Mouse (Mus musculus): ENCODE results near the gene Ubash3b.

The Ubash3b gene

GRCm38 (mm10) chr9:40984313-40984712, 177.2 kb downstream of the Ubash3b start:
- no peak for DNase-seq

- no peak for DNase-seq
Observed at GRCm38 (mm10) chr9:40983758-40984157, 177.7 kb downstream of the Ubash3b start.

- DNase-seq = no peak
Observed at GRCm38 (mm10) chr9:40982480-40982879, 179.0 kb downstream of the Ubash3b start.

GRCm38 (mm10) chr9:40974042-40974801, 187.3 kb downstream of the Ubash3b start:
- no peak for DNase-seq

- DNase-seq = no peak
Observed at GRCm38 (mm10) chr9:40964418-40964714, 197.1 kb downstream of the Ubash3b start.

- no peak for DNase-seq
Observed at GRCm38 (mm10) chr9:40963586-40964417, 197.7 kb downstream of the Ubash3b start, which contains the start of gene Jhy. Jhy (minus strand) TSS chr9:40964118.

GRCm38 (mm10) chr9:40961401-40961800, 200.1 kb downstream of the Ubash3b start:
- DNase-seq = no peak

All from layer of hippocampus, adult 9-11 months (tissue).